Mouse (Mus musculus) neural tube, embryonic 11.5 days (tissue): ENCODE measurements around the gene Tmem63a. TPM values are rescaled to one million over a fixed set of nuclear protein-coding genes. Genes with fewer than 3 reads are reported as not detected.

ENCODE experiments used
- ATAC-seq: fragments of 200-750 bp; cut with Nextera tagmentation; 2 replicates; pipeline ENCODE4 v1.8.0; 2017; ENCODE audit warnings: moderate number of reproducible peaks, mild to moderate bottlenecking, moderate TSS enrichment, moderate library complexity; ENCODE audit not compliant: insufficient read depth, low FRiP score, low TSS enrichment
- DNase-seq: peaks from one replicate; pipeline ENCODE4 v3.0.0-alpha.2; 2015; ENCODE audit warnings: low spot score
- H3K27ac ChIP-seq: fragments of 300-500 bp; sonication (generic); 2 replicates; pipeline ENCODE4 v1.5.1; 2014; ENCODE audit warnings: low read depth, mild to moderate bottlenecking, low read length
- H3K27me3 ChIP-seq: fragments of 300-500 bp; sonication (generic); 2 replicates; pipeline ENCODE4 v1.6.1; 2014; ENCODE audit warnings: mild to moderate bottlenecking, low read length, mixed read lengths; ENCODE audit not compliant: control insufficient read depth, insufficient read depth
- H3K36me3 ChIP-seq: fragments of 300-500 bp; sonication (generic); 2 replicates; pipeline ENCODE4 v1.6.1; 2014; ENCODE audit warnings: mild to moderate bottlenecking, low read length, moderate library complexity, mixed read lengths; ENCODE audit not compliant: control insufficient read depth, insufficient read depth
- H3K4me1 ChIP-seq: fragments of 300-500 bp; sonication (generic); 2 replicates; pipeline ENCODE4 v1.6.1; 2014; ENCODE audit warnings: low read length, mixed read lengths; ENCODE audit not compliant: control insufficient read depth, insufficient read depth
- H3K4me2 ChIP-seq: fragments of 300-500 bp; sonication (generic); 2 replicates; pipeline ENCODE4 v1.6.1; 2014; ENCODE audit warnings: low read depth, mild to moderate bottlenecking, moderate library complexity
- H3K4me3 ChIP-seq: fragments of 300-500 bp; sonication (generic); 2 replicates; pipeline ENCODE4 v1.5.1; 2014; ENCODE audit warnings: low read depth, low read length
- H3K9ac ChIP-seq: fragments of 300-500 bp; sonication (generic); 2 replicates; pipeline ENCODE4 v1.6.1; 2014; ENCODE audit warnings: mild to moderate bottlenecking, low read length
- H3K9me3 ChIP-seq: fragments of 300-500 bp; sonication (generic); 2 replicates; pipeline ENCODE4 v1.6.1; 2016; ENCODE audit warnings: low read length; ENCODE audit not compliant: control insufficient read depth
- WGBS: fragments of 180-500 bp; shearing (Covaris S2); extraction: QIAGEN DNeasy Blood & Tissue Kit; methylation state at CpG from one replicate; pipeline ENCODE4 v1.1.7; 2014; 5-methylcytosine and 5-hydroxymethylcytosine counted together
- polyA plus RNA-seq: library from polyadenylated mRNA; unstranded; fragments of >200 nt; fragmentation: Nextera tagmentation; extraction: Ambion mirVana; gene quantifications from 2 replicates; pipeline ENCODE4 v1.2.1, GENCODE M21; 2014

The Tmem63a gene
- polyA plus RNA-seq, 1 experiment from 2014 or later = 3.1 TPM

DNA sequence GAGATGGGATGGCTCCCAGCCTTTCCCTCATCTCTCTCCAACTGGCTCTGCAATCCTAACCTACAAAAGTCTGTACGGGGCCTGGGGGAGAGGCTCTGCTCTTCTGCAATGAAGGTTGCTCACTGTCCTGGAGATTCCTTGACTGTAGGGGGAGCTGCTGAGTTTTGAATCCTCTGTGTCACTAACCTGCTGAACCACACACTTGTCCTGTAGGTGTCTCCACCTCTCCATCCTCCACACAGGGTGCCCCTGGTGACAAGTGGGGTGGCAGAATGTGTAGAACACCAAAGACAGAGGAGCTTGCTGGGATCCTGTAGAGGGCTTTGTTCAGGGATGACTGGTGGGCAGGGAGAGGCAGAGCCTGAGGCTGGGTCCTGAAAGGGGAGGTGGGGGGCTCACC lies 80.1 kb downstream of the Tmem63a start:
- Histone ChIP-seq H3K4me3 (no peak overlapping the region), H3K9ac (no peak overlapping the region), H3K9me3 (no peaks in the 10 kb centered on the region), H3K4me1 (no peaks in the 10 kb centered on the region; the same call in 1 of the 2 replicates), H3K36me3 (no peaks in the 10 kb centered on the region), H3K27ac (no peak overlapping the region), H3K27me3 (no peaks in the 10 kb centered on the region), H3K4me2 (no peak overlapping the region)
- ATAC-seq (no peak), DNase-seq (peak; percentile 35)
- 20% methylated on average over 1 of the region's 1 CpGs for WGBS

Other genes with a start within 250 kb of the Tmem63a start
- gene Mixl1, start 245.3 kb upstream of the Tmem63a start, polyA plus RNA-seq = 0.09 and 0.27 TPM in 2 replicates
- gene Acbd3, start 216.3 kb upstream of the Tmem63a start, polyA plus RNA-seq = 23.1 and 24.6 TPM in 2 replicates
- gene H3f3a, start 128.4 kb upstream of the Tmem63a start, polyA plus RNA-seq = 3,301 and 3,463 TPM in 2 replicates
- gene Sde2, start 91.2 kb upstream of the Tmem63a start, polyA plus RNA-seq = 34.7 and 37.8 TPM in 2 replicates
- gene Lefty2, start 49.2 kb upstream of the Tmem63a start, polyA plus RNA-seq = not detected in 2 replicates
- 94.7 and 113 TPM in 2 replicates for gene Pycr2, start 38.1 kb upstream of the Tmem63a start, polyA plus RNA-seq
- 0.39 and 0.41 TPM in 2 replicates for gene Lefty1, start 7.3 kb upstream of the Tmem63a start, polyA plus RNA-seq
- 1.6 and 2.7 TPM in 2 replicates for gene Ephx1, start 78.6 kb downstream of the Tmem63a start, polyA plus RNA-seq
- gene 9130409I23Rik, start 108.9 kb downstream of the Tmem63a start, polyA plus RNA-seq = not detected in 2 replicates
- gene Nvl, start 201.9 kb downstream of the Tmem63a start, polyA plus RNA-seq = 39.2 and 39.3 TPM in 2 replicates
- gene Cnih4, start 202.3 kb downstream of the Tmem63a start, polyA plus RNA-seq = 94.2 and 106 TPM in 2 replicates